Mouse (Mus musculus) brain, adult 10 weeks (tissue): Measurements from ENCODE around the gene Metap1. TPM values are rescaled to one million over a fixed set of nuclear protein-coding genes. Genes with fewer than 3 reads are reported as not detected.

Experiments
- polyA plus RNA-seq: library from polyadenylated mRNA; stranded (reverse); fragments of 350-450 nt; fragmentation: Illumina TruSeq; extraction: RNeasy Lipid Tissue Mini Kit (QIAGEN cat#74804); gene quantifications from one replicate; pipeline ENCODE4 v1.2.3, GENCODE M21; 2015; ENCODE audit warnings: low read depth, low replicate concordance

Gene Metap1
- polyA plus RNA-seq = 38.3 TPM

DNA sequence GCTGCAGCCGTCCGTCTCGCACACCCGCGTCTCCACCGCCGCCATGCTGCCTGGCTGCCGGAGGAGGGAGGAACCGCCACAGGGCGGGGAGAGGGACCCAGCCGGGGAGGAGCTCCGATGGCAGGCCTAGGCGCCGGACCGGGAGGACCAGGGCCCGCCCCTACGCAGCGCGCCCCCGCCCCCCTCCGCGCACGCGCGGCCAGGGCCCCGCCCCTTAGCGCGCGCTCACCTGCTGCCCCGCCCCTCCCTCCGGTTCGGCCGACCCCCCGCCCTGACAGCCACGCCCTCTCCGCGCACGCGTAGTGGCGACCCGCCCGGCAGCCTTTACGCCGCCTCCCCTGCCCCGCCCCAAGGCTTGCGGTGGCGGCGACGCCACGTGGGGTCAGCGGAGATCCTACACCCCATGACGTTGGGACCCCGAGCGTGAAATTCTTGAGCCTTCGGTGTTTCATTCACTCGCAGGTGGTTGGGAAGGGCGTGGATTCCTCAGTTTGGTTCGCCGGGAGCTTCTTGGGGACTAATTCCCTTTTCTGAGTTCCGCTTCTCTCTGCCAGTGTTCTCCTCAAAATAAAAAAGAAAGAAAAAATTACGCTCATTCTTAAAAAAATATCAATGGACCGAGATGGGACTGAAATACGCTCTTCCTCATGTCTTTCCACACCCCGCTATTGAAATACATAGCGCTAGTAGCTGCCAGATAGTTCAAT, at the start of gene Metap1:
TSS of gene Metap1 (minus strand) at position 189 of the 707 bp plus-strand sequence.

DNA sequence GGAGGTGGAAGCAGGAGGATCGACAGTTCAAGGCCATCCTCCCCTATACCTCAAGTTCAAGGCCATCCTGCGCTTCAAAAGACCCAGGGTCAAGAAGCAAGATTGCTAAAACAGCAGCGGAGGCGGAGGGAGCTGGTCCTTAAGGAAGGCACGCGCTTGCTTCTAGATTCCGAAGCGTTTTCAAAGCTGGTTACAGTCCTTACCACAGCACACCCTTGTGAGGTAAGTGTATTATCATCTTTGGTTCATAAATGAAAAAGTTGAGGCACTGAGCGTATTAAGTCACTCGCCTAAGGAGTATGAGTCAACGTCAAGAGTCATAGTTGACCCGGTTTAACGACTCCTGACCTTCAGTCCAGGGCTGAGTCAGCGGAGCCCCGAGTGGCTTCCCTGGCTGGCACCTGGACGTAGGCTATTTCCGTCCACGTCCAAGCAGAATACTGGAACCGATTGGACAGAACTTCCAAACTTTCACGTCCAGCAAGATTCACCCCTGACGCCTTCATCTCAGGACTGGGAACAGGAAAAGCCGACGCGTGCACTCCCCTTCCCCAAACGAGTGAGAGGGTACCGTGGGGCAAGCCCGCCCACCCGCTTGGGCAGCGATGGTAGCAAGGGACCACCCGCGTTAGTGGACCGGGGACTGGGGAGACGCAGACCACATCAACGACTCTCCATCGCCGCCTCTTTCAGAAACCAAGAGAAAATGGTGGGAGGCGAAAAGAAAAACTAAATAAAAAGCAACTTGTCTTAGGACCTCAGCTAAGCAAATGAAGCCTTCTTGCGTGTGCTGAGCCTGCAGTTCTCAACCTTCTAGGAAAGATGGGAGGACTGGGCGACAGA, 37.0 kb upstream of the Metap1 start, which contains the start of gene Eif4e:
TSS of gene Eif4e (plus strand) at position 107 of the 843 bp plus-strand sequence.

DNA sequence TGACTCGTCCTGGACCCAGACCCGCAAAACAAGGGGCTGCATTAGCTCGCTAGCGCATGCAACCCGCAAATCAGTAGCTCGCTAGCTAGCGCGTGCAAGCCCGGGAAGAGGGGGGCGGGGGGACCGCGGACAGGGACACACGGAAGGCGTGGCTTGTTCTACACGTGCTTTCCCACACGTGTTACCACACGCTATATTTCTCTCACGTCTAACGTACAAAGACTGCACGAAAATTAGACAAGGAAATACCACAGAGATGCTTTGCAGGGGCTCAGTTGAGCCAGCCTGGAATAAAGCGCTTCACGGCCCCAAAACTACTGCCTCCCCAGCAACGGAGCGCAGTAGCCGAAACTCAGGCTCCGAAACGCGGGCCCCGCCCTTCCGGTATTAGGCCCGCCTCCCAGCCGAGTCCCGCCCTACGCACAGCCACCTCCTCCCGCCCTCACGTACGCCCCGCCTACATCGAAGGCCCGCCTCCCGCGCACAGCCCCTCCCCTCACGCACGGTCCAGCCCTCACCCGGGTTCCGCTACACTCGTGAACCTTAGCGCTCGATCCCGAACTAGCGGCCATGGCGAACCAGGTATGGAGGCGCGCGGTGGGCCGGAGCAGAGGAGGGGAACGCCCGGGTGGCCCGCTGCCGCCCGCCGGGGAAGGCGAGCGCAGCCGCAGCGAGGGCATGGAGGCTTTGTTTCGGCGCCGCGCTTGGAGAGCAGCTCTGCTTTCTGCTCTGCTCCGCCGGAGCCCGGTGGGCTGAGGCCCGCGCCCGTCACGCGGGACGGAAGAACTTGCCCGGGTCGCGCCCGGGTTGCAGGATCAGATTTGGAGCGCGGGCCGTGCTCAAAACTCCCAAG, 46.5 kb downstream of the Metap1 start, which contains the start of gene Adh5:
TSS of gene Adh5 (plus strand) at position 482 of the 853 bp plus-strand sequence.

DNA sequence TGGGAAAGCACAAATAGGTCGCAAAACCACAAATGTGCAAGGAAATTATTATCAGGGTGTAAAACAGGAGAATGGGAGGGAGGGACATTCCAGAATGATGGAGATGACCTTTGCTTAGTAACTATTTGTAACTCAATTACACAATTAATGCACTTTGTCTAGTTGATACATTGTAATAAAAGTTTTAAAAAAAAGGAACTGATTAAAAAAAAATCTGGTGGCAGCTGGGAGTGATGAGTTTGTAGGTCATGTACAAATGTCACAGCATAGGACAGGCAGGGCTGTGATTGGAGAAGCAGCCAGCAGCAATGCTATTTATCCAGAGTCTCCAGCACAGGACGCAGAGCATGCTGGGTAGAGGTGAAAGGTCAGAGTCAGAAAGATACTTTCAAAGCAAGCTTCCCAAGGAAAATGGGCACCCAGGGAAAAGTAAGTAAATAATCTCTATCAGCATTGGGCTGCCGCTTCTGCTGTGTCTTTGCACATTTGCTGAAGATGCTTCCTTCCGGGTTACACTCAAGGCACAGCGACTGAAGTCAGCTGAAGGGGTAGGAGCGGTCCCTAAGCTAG, 74.1 kb downstream of the Metap1 start, which contains the start of gene Adh4:
TSS of gene Adh4 (plus strand) at position 346 of the 570 bp plus-strand sequence.

Other genes starting within 250 kb of the Metap1 start
- gene Adh1, start 228.5 kb downstream of the Metap1 start, polyA plus RNA-seq = 0.58 TPM
- not detected for gene Adh6a, start 176.2 kb downstream of the Metap1 start, polyA plus RNA-seq
- gene Adh6b, start 147.7 kb downstream of the Metap1 start, polyA plus RNA-seq = not detected
- gene Adh4, start 74.0 kb downstream of the Metap1 start, polyA plus RNA-seq = not detected
- 77.9 TPM for gene Adh5, start 46.4 kb downstream of the Metap1 start, polyA plus RNA-seq
- gene Eif4e, start 36.7 kb upstream of the Metap1 start, polyA plus RNA-seq = 247 TPM